Mouse (Mus musculus) small intestine, adult 2 months (tissue): ENCODE data around the gene Tet1. TPM values are rescaled to one million over a fixed set of nuclear protein-coding genes. Genes with fewer than 3 reads are reported as not detected.
"Not testable (repeated sequence)": the region's sequence is repeated elsewhere in the genome, so short reads cannot be mapped to it uniquely, and the experiment has no call there.

Source experiments
- H3K27ac ChIP-seq: fragments of 200-500 bp; 2 replicates; pipeline ENCODE4 v1.5.1; 2012; ENCODE audit warnings: low read depth, low read length, control low read depth, inconsistent platforms; ENCODE audit not compliant: insufficient read depth
- H3K27me3 ChIP-seq: fragments of 200-500 bp; 2 replicates; pipeline ENCODE4 v1.6.1; 2012; ENCODE audit warnings: mild to moderate bottlenecking, moderate library complexity, low read length, inconsistent platforms; ENCODE audit not compliant: control insufficient read depth, insufficient read depth
- H3K36me3 ChIP-seq: fragments of 200-500 bp; 2 replicates; pipeline ENCODE4 v1.6.1; 2012; ENCODE audit warnings: mild to moderate bottlenecking, low read length, control low read depth, inconsistent platforms; ENCODE audit not compliant: control insufficient read depth, insufficient read depth
- H3K4me1 ChIP-seq: fragments of 200-500 bp; 2 replicates; pipeline ENCODE4 v1.6.1; 2012; ENCODE audit warnings: low read length, inconsistent platforms, mixed read lengths; ENCODE audit not compliant: control insufficient read depth, insufficient read depth, insufficient read length
- H3K4me3 ChIP-seq: fragments of 200-500 bp; 2 replicates; pipeline ENCODE4 v1.5.1; 2012; ENCODE audit warnings: low read depth, mild to moderate bottlenecking, control low read depth, inconsistent platforms, low read length, moderate library complexity
- CTCF ChIP-seq: fragments of 200-500 bp; IDR thresholded peaks from 2 replicates; pipeline ENCODE4 v1.5.1; 2012; ENCODE audit warnings: low read depth, mild to moderate bottlenecking, control low read depth, inconsistent platforms, low read length, moderate library complexity, mixed read lengths; ENCODE audit not compliant: insufficient replicate concordance, insufficient read length; ENCODE audit errors: extremely low read depth
- POLR2A ChIP-seq: fragments of 200-500 bp; IDR thresholded peaks from 2 replicates; pipeline ENCODE4 v1.6.1; 2012; ENCODE audit warnings: low read depth, mild to moderate bottlenecking, control low read depth, inconsistent platforms, low read length, moderate library complexity
- WGBS: fragments of 180-500 bp; shearing (Covaris S2); methylation state at CpG from one replicate; pipeline ENCODE4 v1.1.7; 2018; 5-methylcytosine and 5-hydroxymethylcytosine counted together
- polyA plus RNA-seq: library from polyadenylated mRNA; depleted of rRNA; stranded (reverse); fragments of >200 nt; gene quantifications from 2 replicates; pipeline ENCODE4 v1.2.3, GENCODE M21; 2012; rRNA removed

Tet1 gene
- polyA plus RNA-seq, 1 experiment: 0.38 TPM

DNA sequence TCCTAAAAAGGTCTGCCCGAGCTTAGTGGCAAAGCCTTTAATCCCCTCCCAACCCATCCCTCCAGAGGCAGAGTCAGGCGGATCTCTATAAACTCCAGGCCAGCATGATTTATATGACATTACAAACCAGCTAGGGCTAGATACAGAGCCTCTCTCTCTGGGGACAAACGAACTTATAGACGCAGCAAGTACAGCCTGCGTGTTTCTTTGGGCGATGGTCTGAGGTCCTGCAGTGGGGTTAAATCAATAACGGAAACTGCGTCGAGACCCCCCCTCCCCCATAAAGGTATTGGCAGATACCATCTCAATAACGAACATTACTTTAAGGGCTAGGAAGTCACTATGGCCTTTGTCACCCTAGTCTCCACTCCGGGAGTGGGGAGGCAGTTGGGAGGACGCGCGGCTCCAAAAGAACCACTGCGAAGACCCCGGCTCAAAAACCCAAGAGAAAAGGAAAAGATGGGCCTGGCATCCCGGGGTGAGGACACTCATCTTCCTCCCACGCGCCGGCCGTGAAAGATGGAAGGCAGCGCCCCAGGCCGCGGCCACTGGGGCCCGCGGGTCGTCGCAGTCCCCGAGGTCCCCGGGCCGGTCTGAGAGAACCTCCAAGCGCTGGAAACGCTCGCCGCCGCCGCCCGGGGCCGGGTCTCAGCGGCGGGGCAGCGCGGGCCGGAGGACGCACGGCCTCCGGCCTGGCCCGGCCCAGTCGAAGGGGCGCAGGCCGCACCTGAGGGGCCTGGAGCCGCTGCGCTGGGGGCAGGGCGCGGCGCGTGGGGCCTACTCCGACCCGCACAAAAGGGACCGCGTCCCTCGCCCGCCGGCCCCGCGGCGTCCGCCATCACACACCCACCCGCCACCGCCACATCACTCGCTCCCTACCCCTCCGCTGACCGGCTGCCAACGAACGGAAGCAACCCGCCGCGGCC lies 117.3 kb downstream of the Tet1 start:
- Histone ChIP-seq H3K4me3 (peak overlapping the region; percentile 92), H3K4me1 (peaks cover 3% of the 10 kb centered on the region; the same call in 1 of the 2 replicates), H3K27ac (peak overlapping the region; percentile 64), H3K27me3 (no peaks in the 10 kb centered on the region), H3K36me3 (peaks cover 27% of the 10 kb centered on the region)
- WGBS: under 1% methylated on average over 75 of the region's 78 CpGs
- TF ChIP-seq CTCF (no peak), POLR2A (no peak)

DNA sequence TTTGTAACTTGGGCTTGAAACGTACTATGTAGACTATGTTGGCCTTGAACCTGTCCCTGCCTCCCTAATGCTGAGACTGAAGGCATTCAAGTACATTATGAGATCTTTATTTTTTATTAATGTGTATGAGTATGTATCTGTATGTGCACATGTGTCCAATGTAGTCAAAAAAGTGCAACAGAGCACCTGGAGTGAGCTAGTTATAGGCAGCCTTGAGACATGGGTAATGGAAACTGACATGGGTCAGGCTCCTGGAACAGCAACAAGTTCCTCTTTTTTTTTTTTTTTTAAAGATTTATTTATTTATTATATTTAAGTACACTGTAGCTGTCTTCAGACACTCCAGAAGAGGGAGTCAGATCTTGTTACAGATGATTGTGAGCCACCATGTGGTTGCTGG lies 127.0 kb downstream of the Tet1 start:
- WGBS: 89% methylated on average over 1 of the region's 1 CpGs
- not testable (repeated sequence) for H3K4me1 ChIP-seq, H3K27me3 ChIP-seq, H3K27ac ChIP-seq, H3K4me3 ChIP-seq
- peaks cover 68% of the 10 kb centered on the region for H3K36me3 ChIP-seq

Other genes starting within 250 kb of the Tet1 start
- gene Stox1, start 182.9 kb downstream of the Tet1 start, polyA plus RNA-seq: 0.11 and 0.14 TPM in 2 replicates
- gene Ccar1, start 116.7 kb downstream of the Tet1 start, polyA plus RNA-seq: 46.4 and 77.7 TPM in 2 replicates
- 25.3 and 31.0 TPM in 2 replicates for gene Slc25a16, start 11.6 kb upstream of the Tet1 start, polyA plus RNA-seq
- gene Dna2, start 38.0 kb upstream of the Tet1 start, polyA plus RNA-seq: 1.4 and 3.0 TPM in 2 replicates
- 1.1 TPM in 2 replicates for gene Rufy2, start 71.2 kb upstream of the Tet1 start, polyA plus RNA-seq
- 2.7 and 9.4 TPM in 2 replicates for gene Hnrnph3, start 115.2 kb upstream of the Tet1 start, polyA plus RNA-seq
- 21.8 and 34.1 TPM in 2 replicates for gene Pbld2, start 115.3 kb upstream of the Tet1 start, polyA plus RNA-seq
- 4.7 and 6.7 TPM in 2 replicates for gene Pbld1, start 151.2 kb upstream of the Tet1 start, polyA plus RNA-seq
- gene Atoh7, start 190.7 kb upstream of the Tet1 start, polyA plus RNA-seq: 0.08 TPM in 1 of 2 replicates, not detected in the other